Mouse (Mus musculus) forebrain, embryonic 10.5 days (tissue): ENCODE results near the gene Tbx2. TPM values are rescaled to one million over a fixed set of nuclear protein-coding genes. Genes with fewer than 3 reads are reported as not detected.

Experiments used
- DNase-seq: peaks from one replicate; pipeline ENCODE4 v3.0.0-alpha.2; 2017; ENCODE audit warnings: low spot score; ENCODE audit errors: extremely low spot score
- H3K27ac ChIP-seq: fragments of 300-500 bp; sonication (generic); 2 replicates; pipeline ENCODE4 v1.5.1; 2016; ENCODE audit warnings: mild to moderate bottlenecking
- H3K27me3 ChIP-seq: fragments of 300-500 bp; sonication (generic); 2 replicates; pipeline ENCODE4 v1.6.1; 2016; ENCODE audit warnings: mild to moderate bottlenecking; ENCODE audit not compliant: poor library complexity, severe bottlenecking
- H3K36me3 ChIP-seq: fragments of 300-500 bp; sonication (generic); replicated peaks from 2 replicates; pipeline ENCODE4 v1.6.1; 2016; ENCODE audit warnings: mild to moderate bottlenecking, moderate library complexity
- H3K4me1 ChIP-seq: fragments of 300-500 bp; sonication (generic); 2 replicates; pipeline ENCODE4 v1.6.1; 2016
- H3K4me3 ChIP-seq: fragments of 300-500 bp; sonication (generic); 2 replicates; pipeline ENCODE4 v1.5.1; 2016; ENCODE audit warnings: mild to moderate bottlenecking, moderate library complexity
- H3K9me3 ChIP-seq: fragments of 300-500 bp; sonication (generic); 2 replicates; pipeline ENCODE4 v1.6.1; 2016; ENCODE audit warnings: mild to moderate bottlenecking, moderate library complexity
- WGBS: fragments of 180-500 bp; shearing (Covaris S2); methylation state at CpG from one replicate; pipeline ENCODE4 v1.1.7; 2016; 5-methylcytosine and 5-hydroxymethylcytosine counted together
- polyA plus RNA-seq: library from polyadenylated mRNA; unstranded; fragments of >200 nt; fragmentation: Nextera tagmentation; extraction: Ambion mirVana; gene quantifications from 2 replicates; pipeline ENCODE4 v1.2.1, GENCODE M21; 2016

Tbx2 gene
- polyA plus RNA-seq, 1 experiment from 2014 or later: 3.2 TPM

GRCm38 (mm10) chr11:85844971-85845370 is 12.6 kb downstream of the Tbx2 start:
- Histone ChIP-seq H3K4me1 (peaks cover 63% of the 10 kb centered on the region), H3K27ac (peak overlapping the region; percentile 84; the same call in 1 of the 2 replicates), H3K9me3 (no peaks in the 10 kb centered on the region), H3K4me3 (peak overlapping the region; percentile 59), H3K27me3 (peaks cover 91% of the 10 kb centered on the region), H3K36me3 (0 out of 2 replicates have a peak, but pooled peaks cover 3% of the 10 kb centered on the region)
- DNase-seq: no peak
- WGBS: 36% methylated on average over 5 of the region's 5 CpGs

GRCm38 (mm10) chr11:85845921-85846320 is 13.6 kb downstream of the Tbx2 start:
- 47% methylated on average over 5 of the region's 5 CpGs for WGBS
- no peak for DNase-seq
- Histone ChIP-seq H3K27me3 (peaks cover 89% of the 10 kb centered on the region), H3K4me3 (no peak overlapping the region), H3K9me3 (no peaks in the 10 kb centered on the region), H3K36me3 (no peaks in the 10 kb centered on the region), H3K27ac (no peak overlapping the region), H3K4me1 (peaks cover 57% of the 10 kb centered on the region)

- no peak overlapping the region for H3K4me3 ChIP-seq
- DNase-seq: no peak
- peaks cover 58% of the 10 kb centered on the region for H3K4me1 ChIP-seq
- 57% methylated on average over 4 of the region's 4 CpGs for WGBS
- H3K36me3 ChIP-seq: no peaks in the 10 kb centered on the region
- H3K27ac ChIP-seq: no peak overlapping the region
- peaks cover 87% of the 10 kb centered on the region for H3K27me3 ChIP-seq
- no peaks in the 10 kb centered on the region for H3K9me3 ChIP-seq
Measured at GRCm38 (mm10) chr11:85846509-85846908, 14.2 kb downstream of the Tbx2 start.

GRCm38 (mm10) chr11:85849037-85849436 is 16.7 kb downstream of the Tbx2 start:
- Histone ChIP-seq H3K4me3 (peak overlapping the region; percentile 41), H3K27me3 (peaks cover 64% of the 10 kb centered on the region), H3K27ac (0 out of 2 replicates have a peak overlapping the region, but pooled peaks have one; percentile 48), H3K9me3 (no peaks in the 10 kb centered on the region), H3K36me3 (no peaks in the 10 kb centered on the region), H3K4me1 (peaks cover 33% of the 10 kb centered on the region)
- peak; percentile 84 for DNase-seq
- 2% methylated on average over 21 of the region's 21 CpGs for WGBS

GRCm38 (mm10) chr11:85850233-85850632 is 17.9 kb downstream of the Tbx2 start, which contains the start of gene Gm11444:
TSS of gene Gm11444 (minus strand) at chr11:85850333.
- Histone ChIP-seq H3K4me3 (peak within 1 kb of the TSS; percentile 41), H3K9me3 (no peaks in the 10 kb centered on the region), H3K4me1 (peaks cover 21% of the 10 kb centered on the region), H3K36me3 (no peaks in the 10 kb centered on the region), H3K27me3 (peaks cover 52% of the 10 kb centered on the region), H3K27ac (no peak within 1 kb of the TSS)
- no peak for DNase-seq
- 84% methylated on average over 6 of the region's 6 CpGs for WGBS

- DNase-seq: no peak
- Histone ChIP-seq H3K36me3 (no peaks in the 10 kb centered on the region), H3K4me3 (no peak overlapping the region), H3K4me1 (peaks cover 21% of the 10 kb centered on the region), H3K27ac (no peak overlapping the region), H3K27me3 (peaks cover 52% of the 10 kb centered on the region), H3K9me3 (no peaks in the 10 kb centered on the region)
- WGBS: 40% methylated on average over 6 of the region's 6 CpGs
Measured at GRCm38 (mm10) chr11:85850758-85851157, 18.4 kb downstream of the Tbx2 start.

GRCm38 (mm10) chr11:85857997-85858698 is 25.8 kb downstream of the Tbx2 start:
- 19% methylated on average over 6 of the region's 6 CpGs for WGBS
- peak; percentile 50 for DNase-seq
- Histone ChIP-seq H3K27me3 (peaks cover 22% of the 10 kb centered on the region), H3K4me3 (peak overlapping the region; percentile 11; the same call in 1 of the 2 replicates), H3K9me3 (no peaks in the 10 kb centered on the region), H3K27ac (peak overlapping the region; percentile 78), H3K36me3 (no peaks in the 10 kb centered on the region), H3K4me1 (peaks cover 14% of the 10 kb centered on the region)

GRCm38 (mm10) chr11:85864363-85864762 is 32.0 kb downstream of the Tbx2 start:
- H3K27me3 ChIP-seq: peaks cover 10% of the 10 kb centered on the region
- DNase-seq: no peak
- WGBS: 42% methylated on average over 7 of the region's 7 CpGs
- H3K9me3 ChIP-seq: no peaks in the 10 kb centered on the region
- no peaks in the 10 kb centered on the region for H3K36me3 ChIP-seq
- H3K4me3 ChIP-seq: no peak overlapping the region
- no peaks in the 10 kb centered on the region for H3K4me1 ChIP-seq
- no peak overlapping the region for H3K27ac ChIP-seq

- H3K4me1 ChIP-seq: peaks cover 13% of the 10 kb centered on the region
- peaks cover 40% of the 10 kb centered on the region for H3K27me3 ChIP-seq
- no peak for DNase-seq
- H3K9me3 ChIP-seq: no peaks in the 10 kb centered on the region
- no peaks in the 10 kb centered on the region for H3K36me3 ChIP-seq
- no peak overlapping the region for H3K4me3 ChIP-seq
- 59% methylated on average over 24 of the region's 24 CpGs for WGBS
- H3K27ac ChIP-seq: peak overlapping the region; percentile 54; the same call in 1 of the 2 replicates
Measured at GRCm38 (mm10) chr11:85876059-85876788, 43.9 kb downstream of the Tbx2 start.

- H3K4me3 ChIP-seq: no peak overlapping the region
- no peak for DNase-seq
- H3K27ac ChIP-seq: no peak overlapping the region
- peaks cover 93% of the 10 kb centered on the region for H3K27me3 ChIP-seq
- H3K9me3 ChIP-seq: no peaks in the 10 kb centered on the region
- 43% methylated on average over 4 of the region's 4 CpGs for WGBS
- no peaks in the 10 kb centered on the region for H3K36me3 ChIP-seq
- peaks cover 24% of the 10 kb centered on the region for H3K4me1 ChIP-seq
Measured at GRCm38 (mm10) chr11:85884498-85884897, 52.1 kb downstream of the Tbx2 start.

- no peaks in the 10 kb centered on the region for H3K9me3 ChIP-seq
- H3K27ac ChIP-seq: no peak within 1 kb of the TSS
- H3K4me3 ChIP-seq: peak within 1 kb of the TSS; percentile 34
- no peak for DNase-seq
- peaks cover 32% of the 10 kb centered on the region for H3K4me1 ChIP-seq
- no peaks in the 10 kb centered on the region for H3K36me3 ChIP-seq
- WGBS: 6% methylated on average over 26 of the region's 28 CpGs
- H3K27me3 ChIP-seq: peaks cover 100% of the 10 kb centered on the region
Measured at GRCm38 (mm10) chr11:85885665-85886428, 53.5 kb downstream of the Tbx2 start, which contains the start of gene Tbx4. TSS of gene Tbx4 (plus strand) at chr11:85886422.

GRCm38 (mm10) chr11:85886429-85886785 is 54.1 kb downstream of the Tbx2 start:
- WGBS: under 1% methylated on average over 22 of the region's 22 CpGs
- H3K4me1 ChIP-seq: peaks cover 37% of the 10 kb centered on the region
- H3K36me3 ChIP-seq: no peaks in the 10 kb centered on the region
- DNase-seq: no peak
- peaks cover 100% of the 10 kb centered on the region for H3K27me3 ChIP-seq
- no peaks in the 10 kb centered on the region for H3K9me3 ChIP-seq
- no peak overlapping the region for H3K27ac ChIP-seq
- H3K4me3 ChIP-seq: peak overlapping the region; percentile 34
